Mouse (Mus musculus): ENCODE measurements at regions not wholly inside any gene's neighbourhood (a gene's known extent, or its start where the extent isn't known, plus 50 kb on each side); places are given as distances from the start of the nearest gene placed in this dataset.
A peak's percentile ranks its signal among the peaks of the same experiment; 100 is the strongest.

GRCm38 (mm10) chr3:62159031-62159430 lies 179.1 kb upstream of the Arhgef26 start:
- peak; percentile 63 for DNase-seq

- DNase-seq: no peak
Observed at GRCm38 (mm10) chr3:62170647-62171046, 167.5 kb upstream of the Arhgef26 start.

GRCm38 (mm10) chr3:62187807-62188509 lies 150.2 kb upstream of the Arhgef26 start:
- DNase-seq: no peak

GRCm38 (mm10) chr3:62192466-62192865 lies 145.7 kb upstream of the Arhgef26 start:
- no peak for DNase-seq

- DNase-seq: no peak
Observed at GRCm38 (mm10) chr3:62194421-62194820, 143.7 kb upstream of the Arhgef26 start.

- no peak for DNase-seq
Observed at GRCm38 (mm10) chr3:62196679-62197078, 141.5 kb upstream of the Arhgef26 start.

GRCm38 (mm10) chr3:62215806-62216205 lies 122.3 kb upstream of the Arhgef26 start:
- DNase-seq: peak; percentile 57

GRCm38 (mm10) chr3:62217335-62217734 lies 120.8 kb upstream of the Arhgef26 start:
- no peak for DNase-seq

- DNase-seq: no peak
Observed at GRCm38 (mm10) chr3:62227697-62228096, 110.4 kb upstream of the Arhgef26 start.

- no peak for DNase-seq
Observed at GRCm38 (mm10) chr3:62228156-62228555, 110.0 kb upstream of the Arhgef26 start.

- DNase-seq: no peak
Observed at GRCm38 (mm10) chr3:62241031-62241430, 97.1 kb upstream of the Arhgef26 start.

- DNase-seq: no peak
Observed at GRCm38 (mm10) chr3:62271703-62272102, 66.4 kb upstream of the Arhgef26 start.

- DNase-seq: no peak
Observed at GRCm38 (mm10) chr3:62278279-62278678, 59.9 kb upstream of the Arhgef26 start.

- DNase-seq: no peak
Observed at GRCm38 (mm10) chr3:62280960-62281359, 57.2 kb upstream of the Arhgef26 start.

Measured in heart, postnatal 4 days (tissue).